Mouse (Mus musculus) ES-Bruce4 (cell line): ENCODE results near the gene Olfr693. TPM values are rescaled to one million over a fixed set of nuclear protein-coding genes. Genes with fewer than 3 reads are reported as not detected.
A peak's percentile ranks its signal among the peaks of the same experiment; 100 is the strongest.

Experiments used
- H3K27ac ChIP-seq: 2 replicates; pipeline ENCODE4 v1.5.1; 2012; ENCODE audit warnings: low read length, inconsistent platforms; ENCODE audit not compliant: insufficient read depth
- H3K27me3 ChIP-seq: 2 replicates; pipeline ENCODE4 v1.6.1; 2012; ENCODE audit warnings: mild to moderate bottlenecking, low read length, inconsistent platforms; ENCODE audit not compliant: control insufficient read depth, poor library complexity, insufficient read depth, severe bottlenecking
- H3K36me3 ChIP-seq: 2 replicates; pipeline ENCODE4 v1.6.1; 2012; ENCODE audit warnings: inconsistent platforms, mild to moderate bottlenecking, low read length, moderate library complexity; ENCODE audit not compliant: control insufficient read depth, poor library complexity, insufficient read depth, severe bottlenecking
- H3K4me1 ChIP-seq: one replicate; pipeline ENCODE4 v1.8.1; 2011; ENCODE audit warnings: low read length; ENCODE audit not compliant: control insufficient read depth, insufficient read depth
- H3K4me3 ChIP-seq: 2 replicates; pipeline ENCODE4 v1.5.1; 2011; ENCODE audit warnings: low read depth, mild to moderate bottlenecking, low read length
- H3K9ac ChIP-seq: 2 replicates; pipeline ENCODE4 v1.6.1; 2012; ENCODE audit warnings: low read depth, mild to moderate bottlenecking, inconsistent platforms; ENCODE audit not compliant: poor library complexity, severe bottlenecking
- H3K9me3 ChIP-seq: replicated peaks from 2 replicates; pipeline ENCODE4 v1.6.1; 2012; ENCODE audit warnings: mild to moderate bottlenecking, low read length, inconsistent platforms; ENCODE audit not compliant: control insufficient read depth, poor library complexity, insufficient read depth, severe bottlenecking
- CTCF ChIP-seq: IDR thresholded peaks from one replicate; pipeline ENCODE4 v1.8.1; 2011; ENCODE audit warnings: low read depth, low read length
- EP300 ChIP-seq: IDR thresholded peaks from 2 replicates; pipeline ENCODE4 v1.6.1; 2011; ENCODE audit warnings: low read depth, low read length; ENCODE audit not compliant: insufficient read depth
- POLR2A ChIP-seq: IDR thresholded peaks from one replicate; pipeline ENCODE4 v1.8.1; 2011; ENCODE audit warnings: low read length; ENCODE audit not compliant: insufficient read depth
- polyA plus RNA-seq: library from polyadenylated mRNA; stranded (reverse); fragments of >200 nt; gene quantifications from 2 replicates; pipeline ENCODE4 v1.2.4, GENCODE M21; 2011; ENCODE audit warnings: low read depth; ENCODE audit not compliant: missing spikeins, insufficient read depth, insufficient read length

Olfr693 gene
- polyA plus RNA-seq, 1 experiment, result not detected

- Histone ChIP-seq H3K27ac (peak overlapping the region; percentile 85), H3K9ac (no peak overlapping the region), H3K27me3 (no peaks in the 10 kb centered on the region), H3K4me1 (peaks cover 8% of the 10 kb centered on the region), H3K9me3 (peaks cover 9% of the 10 kb centered on the region), H3K36me3 (no peaks in the 10 kb centered on the region), H3K4me3 (no peak overlapping the region)
- no peak for TF ChIP-seq POLR2A
- no peak for TF ChIP-seq EP300
- no peak for TF ChIP-seq CTCF
Measured at GRCm38 (mm10) chr7:106644222-106644870, 36.0 kb downstream of the Olfr693 start.

- TF ChIP-seq EP300, result no peak
- TF ChIP-seq POLR2A, result no peak
- no peak for TF ChIP-seq CTCF
- Histone ChIP-seq H3K4me1 (peaks cover 3% of the 10 kb centered on the region), H3K9me3 (no peaks in the 10 kb centered on the region), H3K27me3 (no peaks in the 10 kb centered on the region), H3K27ac (no peak overlapping the region), H3K4me3 (no peak overlapping the region), H3K36me3 (no peaks in the 10 kb centered on the region), H3K9ac (no peak overlapping the region)
Measured at GRCm38 (mm10) chr7:106640839-106641238, 39.5 kb downstream of the Olfr693 start.

- Histone ChIP-seq H3K36me3 (no peaks in the 10 kb centered on the region), H3K27me3 (no peaks in the 10 kb centered on the region), H3K9me3 (no peaks in the 10 kb centered on the region), H3K4me3 (no peak overlapping the region), H3K4me1 (no peaks in the 10 kb centered on the region), H3K9ac (no peak overlapping the region), H3K27ac (no peak overlapping the region)
- TF ChIP-seq CTCF (no peak), POLR2A (no peak), EP300 (no peak)
Measured at GRCm38 (mm10) chr7:106635560-106635959, 44.8 kb downstream of the Olfr693 start.

Other genes with a start within 250 kb of the Olfr693 start
- not detected in 2 replicates for gene Olfr694, start 11.2 kb upstream of the Olfr693 start, polyA plus RNA-seq
- not detected in 2 replicates for gene Olfr695, start 35.8 kb upstream of the Olfr693 start, polyA plus RNA-seq
- not detected in 2 replicates for gene Olfr697, start 61.9 kb upstream of the Olfr693 start, polyA plus RNA-seq
- not detected in 2 replicates for gene Olfr698, start 74.8 kb upstream of the Olfr693 start, polyA plus RNA-seq
- gene Olfr699, start 112.6 kb upstream of the Olfr693 start, polyA plus RNA-seq, result not detected in 2 replicates
- not detected in 2 replicates for gene Olfr700, start 128.2 kb upstream of the Olfr693 start, polyA plus RNA-seq
- not detected in 2 replicates for gene Olfr701, start 133.5 kb upstream of the Olfr693 start, polyA plus RNA-seq
- gene Olfr702, start 153.3 kb upstream of the Olfr693 start, polyA plus RNA-seq, result not detected in 2 replicates
- not detected in 2 replicates for gene Olfr703, start 162.8 kb upstream of the Olfr693 start, polyA plus RNA-seq
- gene Olfr704, start 182.6 kb upstream of the Olfr693 start, polyA plus RNA-seq, result not detected in 2 replicates
- not detected in 2 replicates for gene Olfr705, start 196.3 kb upstream of the Olfr693 start, polyA plus RNA-seq
- gene Olfr706, start 207.6 kb upstream of the Olfr693 start, polyA plus RNA-seq, result not detected in 2 replicates
- gene Olfr707, start 220.7 kb upstream of the Olfr693 start, polyA plus RNA-seq, result not detected in 2 replicates
- gene Olfr1532-ps1, start 227.4 kb upstream of the Olfr693 start, polyA plus RNA-seq, result not detected in 2 replicates